Mouse (Mus musculus) skeletal muscle tissue, adult 2 months (tissue): ENCODE results near the gene Elmod3.
"Not testable (repeated sequence)": the region's sequence is repeated elsewhere in the genome, so short reads cannot be mapped to it uniquely, and the experiment has no call there.

Experiments
- DNase-seq: peaks from one replicate; pipeline ENCODE4 v3.0.0-alpha.2; 2012; ENCODE audit warnings: low read depth, low spot score

The Elmod3 gene

GRCm38 (mm10) chr6:72534035-72534809 is 64.0 kb downstream of the Elmod3 start:
- DNase-seq = peak; percentile 70

GRCm38 (mm10) chr6:72533555-72533954 is 64.7 kb downstream of the Elmod3 start:
- DNase-seq = not testable (repeated sequence)

GRCm38 (mm10) chr6:72532580-72532979 is 65.6 kb downstream of the Elmod3 start:
- no peak for DNase-seq

GRCm38 (mm10) chr6:72528410-72529151 is 69.6 kb downstream of the Elmod3 start:
- DNase-seq = no peak

GRCm38 (mm10) chr6:72527070-72527469 is 71.1 kb downstream of the Elmod3 start:
- DNase-seq = peak; percentile 42

GRCm38 (mm10) chr6:72524160-72524559 is 74.1 kb downstream of the Elmod3 start:
- DNase-seq = no peak

- DNase-seq = no peak
Observed at GRCm38 (mm10) chr6:72523222-72523621, 75.0 kb downstream of the Elmod3 start.

GRCm38 (mm10) chr6:72522288-72522687 is 75.9 kb downstream of the Elmod3 start:
- DNase-seq = no peak

- DNase-seq = no peak
Observed at GRCm38 (mm10) chr6:72521607-72522006, 76.6 kb downstream of the Elmod3 start, which contains the start of gene Sh2d6. Sh2d6 (minus strand) TSS chr6:72521707.

GRCm38 (mm10) chr6:72520904-72521303 is 77.3 kb downstream of the Elmod3 start:
- no peak for DNase-seq

GRCm38 (mm10) chr6:72519892-72520663 is 78.1 kb downstream of the Elmod3 start:
- no peak for DNase-seq

GRCm38 (mm10) chr6:72519303-72519702 is 78.9 kb downstream of the Elmod3 start:
- no peak for DNase-seq

GRCm38 (mm10) chr6:72518842-72519241 is 79.4 kb downstream of the Elmod3 start:
- no peak for DNase-seq
